Mouse (Mus musculus) ES-E14 (cell line): Measurements from ENCODE around the gene Lrrc47.

ENCODE experiments used
- CHD2 ChIP-seq: IDR thresholded peaks from 2 replicates; pipeline ENCODE4 v1.6.1; 2014; ENCODE audit warnings: mild to moderate bottlenecking, low read depth, low read length, inconsistent platforms
- ZC3H11A ChIP-seq: IDR thresholded peaks from 2 replicates; pipeline ENCODE4 v1.6.1; 2012; ENCODE audit warnings: low read depth, mild to moderate bottlenecking, inconsistent platforms, low read length, borderline replicate concordance
- ZNF384 ChIP-seq: IDR thresholded peaks from 2 replicates; pipeline ENCODE4 v1.6.1; 2012; ENCODE audit warnings: low read depth, low read length, inconsistent platforms

GRCm38 (mm10) chr4:153975292-153975662 lies 36.3 kb upstream of the Lrrc47 start:
- TF ChIP-seq CHD2, result no peak
- no peak for TF ChIP-seq ZC3H11A
- no peak for TF ChIP-seq ZNF384
